Mouse (Mus musculus) cortical plate, adult 2 months (tissue): Measurements from ENCODE around the gene Dazap1.

ENCODE experiments used
- CTCF ChIP-seq: fragments of 200-500 bp; IDR thresholded peaks from 2 replicates; pipeline ENCODE4 v1.5.1; 2011; ENCODE audit warnings: mild to moderate bottlenecking, control low read depth, low read length; ENCODE audit not compliant: insufficient read depth; ENCODE audit errors: extremely low read depth
- POLR2A ChIP-seq: fragments of 200-500 bp; IDR thresholded peaks from 2 replicates; pipeline ENCODE4 v1.6.1; 2011; ENCODE audit warnings: mild to moderate bottlenecking, low read length, control low read depth; ENCODE audit not compliant: insufficient read depth; ENCODE audit errors: extremely low read depth

DNA sequence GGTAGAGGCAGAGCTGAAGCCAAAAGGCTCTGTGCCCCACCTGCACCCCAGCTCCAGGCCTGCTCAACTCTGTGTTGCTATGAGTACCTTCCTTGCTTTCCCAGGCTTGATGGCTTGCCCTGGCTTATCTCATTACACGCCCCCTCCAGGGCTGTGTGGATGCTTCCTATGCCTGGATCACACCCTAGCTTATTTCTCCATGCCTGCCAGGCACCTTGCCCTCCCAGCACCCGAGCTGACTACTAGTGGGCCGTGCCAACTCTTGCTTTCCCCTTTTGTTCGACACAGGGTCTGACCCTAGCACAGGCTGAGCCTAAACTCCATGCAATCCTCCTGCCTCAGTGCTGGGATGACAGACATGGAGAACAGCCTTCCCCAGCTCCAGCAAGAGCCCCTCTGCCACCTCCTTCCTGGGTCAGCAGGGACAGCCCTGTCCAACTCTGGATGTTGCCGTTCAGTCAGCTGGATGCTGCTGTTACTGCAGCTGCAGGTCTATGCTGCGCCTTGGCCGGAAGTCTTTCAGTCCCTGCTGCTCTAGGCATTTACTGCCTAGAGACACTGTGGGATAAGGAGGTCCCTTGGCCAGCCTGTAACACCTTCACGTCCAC, 36.3 kb downstream of the Dazap1 start:
- TF ChIP-seq POLR2A (no peak), CTCF (no peak)
